Mouse (Mus musculus) liver, adult (tissue): Measurements from ENCODE around the gene Cmss1.

Source experiments
- GATA4 ChIP-seq: IDR thresholded peaks from 2 replicates; pipeline ENCODE4 v1.6.1; 2014; ENCODE audit warnings: mild to moderate bottlenecking, low read length; ENCODE audit not compliant: insufficient replicate concordance

Cmss1 gene

DNA sequence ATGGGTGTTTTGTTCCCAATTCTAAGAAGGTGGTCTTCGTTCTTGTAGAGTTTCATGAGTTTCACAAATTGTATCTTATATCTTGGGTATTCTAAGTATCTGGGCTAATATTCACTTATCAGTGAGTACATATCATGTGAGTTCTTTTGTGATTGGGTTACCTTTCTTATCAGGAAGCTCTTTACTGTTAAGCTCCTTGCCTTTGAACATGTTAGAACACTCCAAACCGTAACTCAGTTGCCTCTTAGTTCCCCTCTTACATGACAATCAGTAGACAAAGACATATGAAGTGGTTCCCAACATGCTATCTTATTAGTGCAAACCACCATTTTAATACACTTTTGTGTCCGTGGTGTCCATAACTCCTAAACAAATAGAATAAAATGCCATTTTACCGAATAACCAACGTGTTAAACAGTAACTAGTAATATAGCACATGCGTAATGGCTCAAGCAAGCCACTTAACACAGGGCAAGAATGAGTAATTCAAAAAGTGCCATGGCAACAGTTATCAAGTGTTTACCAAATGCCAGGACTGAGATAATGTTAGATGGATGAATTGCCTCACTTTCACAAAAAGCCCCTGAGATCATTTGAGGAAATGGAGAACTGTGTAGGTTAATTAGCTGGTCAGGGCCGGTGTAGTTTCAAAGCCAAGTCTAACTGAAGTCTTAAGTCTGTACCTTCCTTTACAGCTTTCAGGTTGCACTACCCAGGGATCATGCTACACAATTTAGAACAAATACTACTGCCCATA is 37.8 kb downstream of the Cmss1 start:
- no peak for TF ChIP-seq GATA4

DNA sequence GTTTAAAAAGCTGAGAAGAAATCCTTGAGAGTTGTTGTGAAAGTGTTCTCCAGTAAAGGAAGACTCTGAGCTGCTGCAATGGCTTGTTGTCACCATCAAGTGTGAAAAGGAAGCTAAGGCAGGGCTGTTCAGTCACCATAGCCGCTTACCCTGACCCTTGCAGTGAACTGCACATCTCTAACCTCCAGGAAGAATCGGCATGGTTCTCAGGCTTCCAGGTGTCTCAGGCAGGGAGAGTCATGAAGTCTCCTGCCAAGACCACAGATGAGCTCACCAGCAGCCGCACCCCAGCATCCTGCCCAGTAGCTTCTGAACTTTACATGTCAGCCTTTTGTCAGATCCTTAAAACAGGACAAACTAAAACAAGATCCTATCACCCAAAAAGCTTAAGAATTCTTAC is 40.4 kb downstream of the Cmss1 start:
- no peak for TF ChIP-seq GATA4

DNA sequence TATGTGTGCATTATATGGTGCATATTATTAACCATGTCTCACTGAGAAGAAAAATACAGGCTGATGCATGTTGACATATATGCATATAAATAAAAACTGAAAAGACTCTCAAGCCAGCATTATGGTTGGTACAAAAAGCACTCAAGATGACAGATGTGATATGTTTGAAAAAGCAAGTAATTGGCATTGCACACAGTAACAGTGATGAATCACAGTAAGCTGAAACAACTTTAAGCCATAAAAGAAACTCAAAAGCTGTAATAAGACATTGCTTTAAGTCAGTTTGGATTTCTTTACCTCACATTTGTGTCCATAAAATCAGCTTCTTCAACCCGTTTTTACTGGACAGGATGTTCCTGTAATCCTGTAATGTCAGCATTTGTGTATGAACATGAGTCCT is 41.9 kb downstream of the Cmss1 start:
- TF ChIP-seq GATA4 = no peak

DNA sequence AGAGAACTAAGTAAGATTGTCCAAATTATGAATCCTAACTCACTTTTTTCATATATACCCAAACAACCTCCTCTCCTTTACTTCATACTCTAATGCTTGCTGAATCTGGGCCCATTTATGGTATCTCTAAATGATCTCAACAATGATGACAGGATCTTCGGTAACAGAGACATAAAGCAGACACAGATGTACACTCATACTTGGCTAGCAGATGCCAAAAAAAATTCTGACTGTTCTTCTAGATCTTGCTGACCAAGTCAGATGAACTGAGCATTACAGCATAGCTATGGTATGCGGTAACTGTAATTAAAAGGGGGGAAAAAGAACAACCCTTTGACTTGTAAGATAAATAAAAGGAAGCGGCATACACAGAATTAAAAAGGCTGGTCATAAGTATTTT is 43.2 kb downstream of the Cmss1 start:
- TF ChIP-seq GATA4 = no peak

DNA sequence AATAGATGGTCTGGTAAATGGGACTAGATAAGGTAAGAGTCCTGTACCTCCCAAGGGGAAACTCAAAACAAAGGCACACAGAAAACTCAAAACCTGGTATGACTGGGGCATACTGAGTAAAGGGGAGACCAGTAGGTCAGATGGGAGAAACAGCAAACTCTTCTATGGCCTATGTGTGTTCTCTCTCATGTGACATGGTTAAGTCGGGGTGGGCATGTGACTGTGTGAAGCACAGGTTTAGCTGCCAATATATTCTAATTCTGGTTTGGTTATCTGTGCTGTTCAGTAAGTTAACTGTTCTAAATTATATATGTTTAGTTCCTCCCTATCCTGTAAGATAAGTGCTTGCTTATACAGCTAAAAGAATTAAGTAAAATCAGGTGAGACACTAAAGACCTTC is 46.5 kb downstream of the Cmss1 start:
- no peak for TF ChIP-seq GATA4

DNA sequence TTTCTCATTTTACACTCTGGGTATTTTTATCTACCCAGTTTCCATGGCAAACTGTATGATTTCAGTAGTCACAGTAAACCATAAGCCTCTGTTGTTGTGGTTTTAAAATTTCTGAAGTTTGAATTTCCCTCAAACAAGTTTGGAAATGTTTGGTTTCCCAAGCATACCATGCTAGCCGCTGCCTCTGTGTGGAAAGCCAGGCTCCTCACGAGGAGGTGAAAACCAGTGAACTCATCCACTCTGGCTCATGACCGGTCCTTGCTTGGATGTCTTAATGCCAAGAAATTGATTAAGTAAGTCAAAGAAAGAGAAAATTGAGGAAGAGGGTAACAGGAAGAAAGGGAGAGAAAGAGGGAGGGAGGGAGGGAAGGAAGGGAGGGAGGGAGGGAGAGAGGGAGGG is 48.4 kb downstream of the Cmss1 start:
- no peak for TF ChIP-seq GATA4

DNA sequence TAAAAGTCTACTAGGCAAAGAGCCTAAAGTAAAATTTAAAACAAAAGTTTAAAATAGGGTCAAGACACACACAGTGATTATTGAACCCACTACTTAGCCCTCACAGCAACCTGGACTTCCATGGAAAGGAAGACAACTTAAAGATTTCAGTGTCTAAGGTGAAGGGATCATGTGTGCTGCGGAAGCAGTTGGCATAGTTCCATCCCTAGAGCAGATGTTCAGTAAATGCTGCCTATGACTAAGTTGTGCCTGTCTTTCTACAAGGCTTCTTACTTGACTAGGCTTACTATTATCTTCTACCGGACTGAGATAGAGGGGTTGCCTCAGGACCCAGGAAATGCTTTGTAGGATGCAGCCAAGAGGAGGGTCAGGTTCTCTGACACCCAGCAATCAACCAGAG is 50.4 kb downstream of the Cmss1 start:
- TF ChIP-seq GATA4 = no peak

DNA sequence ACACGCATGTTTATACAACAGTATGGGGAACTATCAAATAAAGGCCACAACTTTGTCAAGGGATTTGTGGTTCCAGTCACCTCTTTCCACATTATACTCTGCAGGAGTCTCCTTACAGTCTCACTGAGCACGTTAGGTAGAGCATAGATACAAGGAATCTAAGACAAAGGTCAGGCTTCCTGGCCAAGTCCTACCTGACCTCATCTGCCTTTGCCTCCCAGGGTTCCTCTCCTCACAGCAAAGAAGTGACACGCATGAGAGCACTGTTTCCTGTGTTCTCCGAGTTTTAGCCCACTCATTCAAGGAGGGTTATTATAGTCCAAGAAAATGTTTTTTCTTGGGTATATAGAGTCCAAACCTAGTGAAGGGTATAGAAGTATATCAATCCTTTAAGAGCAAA is 51.0 kb downstream of the Cmss1 start:
- no peak for TF ChIP-seq GATA4

DNA sequence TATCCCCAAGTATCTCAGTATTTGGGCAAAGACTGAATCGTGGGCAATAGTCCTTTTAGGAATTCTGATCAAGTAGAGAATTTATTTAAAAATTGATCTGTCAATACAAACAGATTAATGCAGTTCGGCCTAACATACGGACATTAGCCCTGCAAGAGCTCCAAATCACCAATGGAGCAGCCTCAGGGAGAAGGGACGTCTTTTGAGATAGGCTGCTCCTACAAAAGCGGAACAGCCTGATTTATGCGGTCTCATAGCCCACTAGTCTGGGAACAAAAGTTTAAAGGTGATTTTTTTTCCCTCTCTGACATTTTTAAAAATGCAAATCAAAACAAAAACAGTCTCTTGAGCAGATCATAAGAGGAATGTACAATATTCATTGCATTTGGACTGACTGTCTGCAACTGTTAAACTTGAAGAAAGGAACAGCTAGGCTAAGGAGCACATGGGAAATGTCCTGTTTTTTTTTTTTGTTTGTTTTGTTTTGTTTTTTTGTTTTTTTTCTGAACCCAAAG is 51.7 kb downstream of the Cmss1 start:
- TF ChIP-seq GATA4 = no peak

DNA sequence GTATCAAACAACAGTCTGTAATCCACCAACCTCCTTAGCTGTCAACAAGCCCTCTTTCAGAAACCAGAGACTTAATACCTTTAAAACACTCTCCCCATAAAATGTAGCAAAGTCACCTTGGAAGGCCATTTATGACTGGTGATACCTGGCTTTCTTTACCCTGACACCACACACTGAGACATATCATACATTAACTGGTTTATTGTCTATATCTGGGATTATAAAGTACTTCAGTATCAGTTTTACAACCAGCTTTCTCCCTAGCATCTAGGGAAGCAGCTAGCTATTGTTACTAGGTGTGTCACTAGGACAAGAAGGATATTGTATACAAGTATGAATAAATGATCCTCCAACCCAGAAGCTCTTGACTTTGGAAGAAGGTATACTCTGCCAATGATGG is 53.4 kb downstream of the Cmss1 start:
- no peak for TF ChIP-seq GATA4

DNA sequence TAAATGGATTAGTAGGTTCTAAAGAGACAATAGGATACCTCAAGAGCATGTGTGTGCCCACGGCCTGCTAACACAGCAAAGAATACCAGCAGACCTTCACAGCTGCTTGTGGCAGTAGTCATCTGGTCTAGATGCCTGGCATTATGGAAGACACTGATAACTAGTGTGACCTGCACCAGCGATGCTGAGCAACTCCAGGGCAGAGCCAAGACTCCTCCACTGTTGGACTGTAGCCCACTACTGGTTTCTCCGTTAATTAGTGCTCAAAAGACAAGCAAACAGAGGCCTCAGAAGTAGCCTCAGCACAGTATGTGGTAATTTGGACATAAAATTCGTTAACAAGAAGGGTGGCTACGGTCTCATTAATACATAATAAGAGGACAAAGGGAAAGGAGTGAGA is 54.0 kb downstream of the Cmss1 start:
- TF ChIP-seq GATA4 = no peak

DNA sequence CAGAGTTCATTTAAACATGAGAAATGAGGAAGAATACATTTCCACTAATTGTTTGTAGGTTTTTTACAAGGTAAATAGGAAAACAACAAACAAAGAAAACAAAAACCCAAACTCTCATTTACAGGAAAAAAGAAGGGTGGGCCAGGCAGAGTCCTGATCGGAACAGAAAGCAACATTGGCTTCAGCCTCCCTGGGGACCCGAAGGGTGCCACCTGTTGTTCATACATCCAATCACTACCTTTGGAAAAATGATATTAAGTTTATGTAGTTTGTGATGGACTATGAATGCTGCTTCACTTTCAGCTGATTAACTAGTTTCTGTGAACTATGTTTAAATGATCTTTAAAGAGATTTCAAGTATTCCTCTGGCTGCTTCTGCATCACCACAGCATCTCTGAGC is 55.0 kb downstream of the Cmss1 start:
- TF ChIP-seq GATA4 = no peak

DNA sequence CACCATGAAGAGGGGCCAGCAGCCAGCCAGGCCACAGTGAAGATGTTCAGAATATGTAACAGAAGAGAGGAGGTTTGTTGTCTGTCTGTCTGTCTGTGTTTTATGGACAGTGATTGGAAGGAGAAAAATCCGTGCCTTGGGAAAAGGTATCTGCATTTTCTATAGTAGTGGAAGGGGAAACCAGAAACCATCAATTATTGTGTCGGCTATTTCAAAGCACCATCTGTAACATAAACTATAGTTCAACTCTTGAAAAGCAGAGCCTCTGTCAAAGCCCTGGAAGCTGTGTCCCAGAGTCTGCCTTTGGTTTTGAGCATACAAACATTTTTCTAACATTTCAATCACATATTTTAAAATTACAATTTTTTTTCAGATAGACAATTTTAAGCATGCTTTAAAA is 55.8 kb downstream of the Cmss1 start:
- no peak for TF ChIP-seq GATA4

DNA sequence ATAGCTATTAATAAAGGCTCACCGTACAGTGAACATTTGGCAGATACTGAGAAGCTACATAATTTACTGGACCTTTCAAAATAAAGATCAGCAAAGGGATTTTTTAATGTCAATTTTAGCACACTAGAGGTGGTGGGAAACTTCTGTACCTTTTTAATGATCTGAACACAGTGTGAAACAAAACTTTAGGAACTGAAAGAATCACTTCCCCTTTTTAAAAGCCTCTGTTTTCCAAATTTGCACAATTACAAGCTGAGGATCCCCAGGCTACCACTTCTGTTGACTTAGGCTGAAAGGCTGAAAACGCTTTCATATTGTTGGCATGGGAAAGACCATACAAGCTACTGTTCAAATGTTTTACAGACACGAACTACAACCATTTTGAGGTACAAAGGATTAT is 56.6 kb downstream of the Cmss1 start:
- TF ChIP-seq GATA4 = no peak

DNA sequence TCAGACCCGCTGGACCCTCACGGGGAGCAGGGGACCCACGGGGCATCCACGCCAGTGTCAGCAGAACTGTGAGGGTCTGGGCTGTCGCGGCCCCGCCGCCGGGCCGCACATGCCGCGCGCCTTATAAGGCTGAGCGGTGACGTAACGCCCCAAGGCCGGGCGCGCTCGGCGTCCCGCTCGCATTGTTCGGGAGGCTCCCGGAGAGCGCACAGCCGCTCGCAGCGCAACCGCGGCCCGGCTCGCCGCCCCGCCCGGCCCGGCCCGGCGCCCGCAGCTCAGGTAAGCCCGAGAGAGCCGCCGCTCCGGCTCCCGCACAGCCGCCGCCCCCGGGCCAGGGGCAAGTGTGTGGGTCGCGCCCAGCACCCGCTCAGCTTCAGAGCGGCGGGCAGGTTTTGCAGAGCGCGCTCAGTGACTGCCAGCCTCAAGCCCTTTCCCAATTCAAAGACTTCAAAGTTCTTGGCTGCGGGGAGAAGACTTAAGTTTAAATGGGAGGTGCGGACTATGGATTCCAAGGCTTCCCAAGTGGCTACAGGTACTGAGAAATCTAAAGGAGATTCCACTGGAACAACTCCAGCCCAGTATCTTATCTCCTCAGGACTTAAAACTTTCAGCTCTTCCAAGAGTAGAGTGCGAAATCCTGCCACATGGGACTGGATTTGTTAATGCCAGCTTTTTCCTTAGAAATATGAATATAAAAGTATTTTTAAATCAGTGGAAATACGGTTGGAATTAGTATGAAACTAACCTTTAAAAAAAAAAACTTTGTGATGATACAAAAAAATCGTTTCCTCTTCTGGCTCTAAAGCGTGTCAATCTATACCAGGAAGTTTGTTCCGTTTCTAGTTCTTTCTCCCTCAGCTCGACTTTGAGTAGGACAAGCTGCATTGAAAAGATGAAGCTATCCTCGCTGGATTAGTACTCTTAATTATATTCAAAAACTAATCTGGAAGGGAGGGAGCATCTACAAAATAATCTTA is 57.3 kb downstream of the Cmss1 start:
- no peak for TF ChIP-seq GATA4

DNA sequence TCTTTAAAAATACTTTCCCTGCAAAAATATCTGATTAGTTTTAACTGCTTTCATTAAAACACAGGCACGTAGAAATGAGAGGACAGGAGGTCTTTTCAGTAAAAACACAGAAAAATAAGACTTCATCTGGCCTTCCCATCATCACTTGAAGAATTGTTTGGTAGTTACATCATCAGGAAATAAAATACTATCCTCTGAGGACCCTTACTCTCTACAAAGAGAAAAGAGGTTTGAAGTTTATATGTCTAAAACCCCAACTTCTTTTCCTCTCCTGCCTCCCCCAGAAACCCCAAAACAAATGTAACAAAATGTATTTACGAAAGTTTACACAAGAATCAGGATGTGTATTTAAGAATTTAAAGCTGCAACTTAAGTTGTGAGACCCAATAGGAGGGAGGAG is 58.1 kb downstream of the Cmss1 start:
- TF ChIP-seq GATA4 = no peak
